Mouse (Mus musculus): ENCODE results near the gene Csdc2.

- TF ChIP-seq POLR2A (IDR thresholded peaks at IDR 0.05; ENCODE audit: control insufficient read depth, low read depth, low read length): no peak
- TF ChIP-seq CTCF (IDR thresholded peaks at IDR 0.05; ENCODE audit: control insufficient read depth, insufficient read depth, insufficient replicate concordance, low read depth, low read length): no peak
Observed at GRCm38 (mm10) chr15:81939157-81939715, 2.7 kb downstream of the Csdc2 start.
